Mouse (Mus musculus) T-helper 1 cell (primary cell): ENCODE results near the gene Lrpprc.

Experiments used
- in situ Hi-C: fragments of 300-600 bp; cut with MboI, MseI; formaldehyde crosslinking; loops from one replicate; pipeline ENCODE4 v1.15.1; 2025; ENCODE audit warnings: high pct_unique_total_duplicates

Lrpprc gene

GRCm38 (mm10) chr17:84771882-84772281 lies 18.7 kb downstream of the Lrpprc start:
- in situ Hi-C loops = no loop called here

GRCm38 (mm10) chr17:84758971-84759370 lies 31.6 kb downstream of the Lrpprc start:
- in situ Hi-C loops = no loop called here

- in situ Hi-C loops = no loop called here
Measured at GRCm38 (mm10) chr17:84758374-84758773, 32.2 kb downstream of the Lrpprc start.

- in situ Hi-C loops = no loop called here
Measured at GRCm38 (mm10) chr17:84756090-84756489, 34.5 kb downstream of the Lrpprc start.

GRCm38 (mm10) chr17:84753489-84753888 lies 37.1 kb downstream of the Lrpprc start:
- in situ Hi-C loops = no loop called here

- in situ Hi-C loops = no loop called here
Measured at GRCm38 (mm10) chr17:84752286-84752685, 38.3 kb downstream of the Lrpprc start.

- in situ Hi-C loops = no loop called here
Measured at GRCm38 (mm10) chr17:84751630-84752191, 38.9 kb downstream of the Lrpprc start.

GRCm38 (mm10) chr17:84750130-84750529 lies 40.5 kb downstream of the Lrpprc start:
- in situ Hi-C loops = no loop called here

- in situ Hi-C loops = no loop called here
Measured at GRCm38 (mm10) chr17:84749297-84749696, 41.3 kb downstream of the Lrpprc start.

- in situ Hi-C loops = no loop called here
Measured at GRCm38 (mm10) chr17:84748152-84748682, 42.4 kb downstream of the Lrpprc start.

GRCm38 (mm10) chr17:84747212-84747611 lies 43.4 kb downstream of the Lrpprc start:
- in situ Hi-C loops = no loop called here

GRCm38 (mm10) chr17:84745001-84745400 lies 45.6 kb downstream of the Lrpprc start:
- in situ Hi-C loops = no loop called here

- in situ Hi-C loops = no loop called here
Measured at GRCm38 (mm10) chr17:84744256-84744655, 46.3 kb downstream of the Lrpprc start.

GRCm38 (mm10) chr17:84738073-84738797 lies 52.4 kb downstream of the Lrpprc start:
- in situ Hi-C loops = no loop called here

- in situ Hi-C loops = no loop called here
Measured at GRCm38 (mm10) chr17:84736719-84737118, 53.9 kb downstream of the Lrpprc start.

GRCm38 (mm10) chr17:84732612-84733011 lies 58.0 kb downstream of the Lrpprc start:
- in situ Hi-C loops = no loop called here

- in situ Hi-C loops = no loop called here
Measured at GRCm38 (mm10) chr17:84731361-84731760, 59.2 kb downstream of the Lrpprc start.

GRCm38 (mm10) chr17:84729140-84729539 lies 61.4 kb downstream of the Lrpprc start:
- in situ Hi-C loops = no loop called here

GRCm38 (mm10) chr17:84728201-84728911 lies 62.2 kb downstream of the Lrpprc start:
- in situ Hi-C loops = no loop called here

GRCm38 (mm10) chr17:84725163-84725562 lies 65.4 kb downstream of the Lrpprc start:
- in situ Hi-C loops = no loop called here

- in situ Hi-C loops = loop anchor here (25.0 kb wide), 1 partner anchor 1763 kb away; no protein-coding TSS in a partner anchor
Measured at GRCm38 (mm10) chr17:84724028-84724427, 66.6 kb downstream of the Lrpprc start.

GRCm38 (mm10) chr17:84719105-84719504 lies 71.5 kb downstream of the Lrpprc start:
- in situ Hi-C loops = loop anchor here (25.0 kb wide), 1 partner anchor 1768 kb away; no protein-coding TSS in a partner anchor
